Mouse (Mus musculus) right cerebral cortex, adult 18-20 months (tissue): ENCODE data around the gene App.

Experiments used
- DNase-seq: peaks from one replicate; pipeline ENCODE4 v3.0.0; 2022; ENCODE audit warnings: mixed read lengths

The App gene

DNA sequence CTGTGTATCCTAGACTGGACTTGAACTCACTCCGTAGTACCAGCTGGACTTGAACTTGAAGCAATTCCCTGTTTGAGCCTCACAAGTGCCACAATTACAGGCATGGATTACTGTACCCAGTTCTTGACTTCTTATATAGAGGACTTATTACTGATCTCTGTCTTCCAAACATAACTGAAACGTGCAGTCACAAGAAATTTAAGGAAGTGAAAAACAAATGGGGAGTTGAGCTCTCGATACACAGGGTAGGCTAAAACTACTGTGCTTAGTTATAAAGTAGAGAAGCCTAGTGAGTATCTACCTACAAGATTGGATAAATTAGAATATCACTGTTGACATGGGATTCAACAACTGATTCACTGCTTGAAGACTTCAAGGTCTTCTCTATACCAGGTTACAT, 160.9 kb downstream of the App start:
- DNase-seq = no peak

DNA sequence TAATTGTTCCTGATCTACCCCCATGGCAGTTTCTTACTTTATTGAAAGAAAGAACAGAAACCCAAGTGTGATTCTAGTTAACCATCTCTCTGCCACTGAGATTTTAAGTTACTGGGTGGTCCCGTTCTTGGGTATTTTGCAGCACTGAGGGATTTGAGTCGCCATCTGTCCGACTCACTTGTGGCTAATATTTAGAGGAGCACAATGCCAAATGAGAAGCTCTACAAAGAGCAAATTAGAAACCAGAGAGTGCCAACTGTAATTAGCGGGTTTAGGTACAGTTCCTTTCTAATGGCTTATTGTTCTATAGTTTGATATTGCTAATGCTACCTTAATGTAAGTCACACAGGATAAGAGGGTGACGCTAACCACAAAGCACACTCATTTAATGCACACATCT, 161.4 kb downstream of the App start:
- DNase-seq = no peak

DNA sequence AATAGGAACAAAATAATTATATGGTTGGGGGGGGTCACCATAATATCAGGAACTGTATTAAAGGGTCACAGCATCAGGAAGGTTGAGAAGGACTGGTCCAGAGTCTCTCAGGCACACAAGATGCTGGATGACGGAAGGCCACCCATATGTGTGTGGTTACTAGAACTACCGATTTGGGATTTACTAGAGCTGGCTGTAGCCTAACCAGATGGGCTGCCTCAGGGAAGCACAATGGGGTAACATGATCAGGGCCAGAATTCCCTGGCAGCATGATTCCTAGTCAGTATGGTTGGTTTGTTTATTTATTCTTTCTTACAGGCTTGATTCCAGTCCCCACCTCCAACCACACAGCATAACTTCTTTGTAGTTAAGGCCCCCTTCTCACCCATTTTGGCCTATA, 162.9 kb downstream of the App start:
- no peak for DNase-seq

DNA sequence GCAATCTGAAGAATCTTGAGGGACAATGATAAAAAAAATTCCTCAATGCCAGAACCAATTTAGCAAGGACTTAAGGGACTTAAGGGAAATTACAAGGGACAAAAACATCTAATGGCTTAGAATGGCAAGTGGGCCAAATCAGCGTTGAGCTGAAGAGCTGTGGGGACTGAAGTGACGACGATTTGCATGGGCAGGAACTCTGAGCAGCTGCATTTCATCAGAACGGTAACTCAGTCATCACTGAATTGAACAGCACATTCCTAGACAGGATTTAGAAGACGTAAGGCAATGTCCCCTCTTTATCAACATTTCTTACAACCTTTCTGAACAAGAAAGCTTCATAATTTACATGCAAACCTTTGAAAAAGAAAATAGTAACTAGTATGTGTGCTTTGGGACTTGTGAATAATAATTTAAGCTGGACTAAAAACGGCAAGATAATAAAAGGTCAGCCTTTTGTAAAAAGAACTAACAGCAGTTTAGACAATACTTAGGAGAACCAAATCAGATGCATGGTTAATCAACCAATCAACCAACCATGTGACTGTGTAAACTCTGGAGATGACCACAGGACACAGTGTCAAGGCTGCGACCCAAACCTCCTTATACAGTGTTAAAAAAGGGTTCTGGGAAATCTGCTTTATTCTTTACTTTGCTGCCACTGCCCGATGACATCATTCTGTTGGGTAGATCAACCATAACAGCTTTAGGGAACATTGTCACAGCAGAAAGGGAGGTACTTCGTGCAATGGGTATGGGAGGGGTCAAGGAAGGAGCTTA, 164.5 kb downstream of the App start:
- no peak for DNase-seq

DNA sequence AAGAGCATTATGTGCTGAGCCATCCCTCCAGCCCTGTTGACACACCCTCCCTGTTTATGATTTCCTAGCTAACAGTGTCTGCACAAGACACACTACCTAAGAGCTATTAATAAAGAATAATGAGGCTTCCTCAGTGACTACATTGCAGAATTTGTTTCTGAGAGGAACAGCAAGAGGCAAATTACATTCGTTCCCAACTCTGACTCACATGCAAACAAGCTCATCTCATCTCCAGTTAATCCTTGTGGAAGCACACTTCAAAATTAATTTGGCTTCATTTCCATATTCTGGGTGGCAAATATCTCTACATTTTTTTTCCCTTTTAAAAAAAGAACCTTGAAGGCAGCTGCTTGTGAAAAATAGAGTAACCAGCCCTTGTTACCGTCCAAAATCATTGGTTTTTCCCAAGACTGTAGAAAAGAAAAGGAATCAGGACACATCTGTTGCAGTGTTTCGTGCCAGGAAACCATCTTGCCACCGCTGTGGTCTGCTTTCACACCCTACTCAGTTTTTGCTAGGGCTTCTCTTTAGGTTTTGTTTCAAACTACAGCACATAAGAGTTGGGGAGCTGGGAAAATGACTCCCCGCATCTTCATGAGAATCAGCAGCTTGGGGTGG, 171.5 kb downstream of the App start:
- peak; percentile 84 for DNase-seq

DNA sequence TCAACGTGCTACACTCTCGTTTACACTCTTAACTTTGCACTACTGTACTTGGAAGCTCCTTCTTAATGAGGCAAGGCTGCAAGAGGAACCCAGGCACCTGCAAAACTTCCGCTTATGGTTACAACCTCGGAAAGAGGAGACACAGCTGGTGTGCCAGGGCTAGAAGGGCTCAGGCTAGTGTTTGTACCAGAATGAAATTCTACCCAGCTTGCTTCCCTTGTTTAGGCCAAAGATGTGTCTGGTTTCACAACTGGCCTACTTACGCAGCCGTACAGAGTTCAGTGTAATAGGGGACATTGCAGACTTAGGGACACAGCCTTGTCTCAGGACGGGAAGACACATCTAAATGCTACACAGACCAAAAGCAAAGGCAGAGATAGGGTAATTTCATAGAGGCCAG, 173.3 kb downstream of the App start:
- no peak for DNase-seq

DNA sequence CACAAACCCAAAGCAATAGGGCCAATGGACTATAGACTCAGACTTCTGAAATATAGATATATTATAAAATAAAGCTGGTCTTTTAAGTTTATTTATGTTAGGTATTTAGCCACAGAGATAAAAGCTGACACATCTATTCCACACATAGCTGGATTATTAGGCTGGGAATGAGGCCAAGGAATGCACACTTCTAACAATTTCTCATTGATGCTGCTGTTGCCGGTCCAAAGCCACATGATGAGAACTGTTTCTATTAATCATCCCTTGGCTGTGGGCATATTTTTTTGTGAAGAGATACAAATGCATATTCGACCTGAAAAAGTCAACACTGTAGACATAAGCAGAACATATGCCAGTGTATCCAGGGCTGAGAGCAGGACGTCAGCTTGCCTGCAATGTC, 176.0 kb downstream of the App start:
- DNase-seq = no peak

DNA sequence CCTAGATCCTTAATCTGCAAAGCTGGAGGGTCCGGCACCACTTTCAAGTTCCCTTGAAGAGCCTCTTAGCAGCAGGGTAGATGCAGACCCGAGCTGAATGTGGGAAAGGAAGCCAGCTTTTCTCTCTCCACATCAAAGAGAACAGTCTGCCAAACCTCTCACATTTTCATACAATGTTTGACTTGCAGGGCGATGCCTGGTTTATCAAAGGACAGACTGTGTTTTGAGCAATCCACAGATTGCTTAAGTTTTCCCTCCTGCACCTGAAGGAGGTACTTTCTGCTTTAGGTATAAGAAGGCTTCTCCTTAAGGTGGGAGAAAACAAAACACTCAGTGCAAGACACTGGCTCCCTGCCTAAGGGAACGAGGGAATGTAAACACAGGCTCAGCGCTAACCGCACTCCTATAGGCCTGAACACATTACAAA, 178.1 kb downstream of the App start:
- no peak for DNase-seq

DNA sequence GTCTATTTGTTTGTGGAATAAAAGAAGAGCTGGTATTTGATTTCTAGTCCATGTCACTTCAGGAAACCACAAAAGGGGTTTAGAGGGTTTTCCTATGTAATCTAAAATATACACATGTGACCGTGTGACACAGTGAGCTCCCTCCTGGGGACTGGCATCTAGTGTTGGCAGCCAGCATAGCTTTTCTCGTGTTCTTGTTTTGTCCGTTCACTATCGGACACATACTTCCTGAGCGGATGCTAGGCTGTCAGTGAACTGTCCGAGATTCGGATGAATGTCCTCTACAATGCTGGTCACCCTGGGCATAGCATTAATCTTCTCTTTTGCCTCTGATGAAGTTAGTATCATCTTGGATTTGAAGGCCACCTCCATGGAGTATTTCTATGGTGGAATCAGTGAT, 180.7 kb downstream of the App start:
- DNase-seq = no peak

DNA sequence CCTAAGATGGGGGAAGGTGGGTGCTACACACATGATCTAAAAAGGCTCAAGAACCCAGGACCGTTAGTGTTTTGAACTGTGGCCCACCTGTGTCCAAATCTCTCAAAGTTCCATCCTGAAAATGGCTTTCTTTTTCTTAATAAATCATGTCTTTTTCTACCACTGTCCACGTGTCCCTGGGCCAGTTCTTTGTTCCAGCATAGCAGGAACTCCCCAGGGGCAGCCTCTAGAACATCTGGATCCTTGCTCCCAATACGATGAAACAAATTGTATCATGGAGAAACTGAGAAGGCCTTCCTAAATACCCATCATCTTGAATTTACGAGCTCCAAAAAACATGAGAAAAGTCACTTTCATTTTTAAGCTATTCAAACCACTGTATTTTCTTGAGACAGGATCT, 182.6 kb downstream of the App start:
- DNase-seq = no peak

DNA sequence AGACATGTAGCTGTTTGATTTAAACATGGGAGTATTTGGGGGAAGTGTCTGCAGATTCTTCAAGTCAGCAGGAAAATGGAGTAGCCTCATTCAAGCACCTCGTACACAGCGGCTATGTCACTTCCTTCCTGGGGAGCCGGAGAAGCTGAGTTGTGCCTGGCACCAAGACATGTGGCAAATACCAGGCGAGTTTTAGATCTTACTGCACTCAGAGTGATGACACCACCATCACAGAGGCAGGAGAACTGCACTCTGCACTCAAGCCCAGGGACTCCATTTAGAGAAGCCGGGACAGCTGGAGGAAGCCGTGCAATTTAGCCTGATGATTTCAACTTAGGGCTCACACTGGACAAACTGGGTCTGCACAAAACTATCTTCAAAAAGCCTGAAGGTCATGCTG, 183.6 kb downstream of the App start:
- no peak for DNase-seq

DNA sequence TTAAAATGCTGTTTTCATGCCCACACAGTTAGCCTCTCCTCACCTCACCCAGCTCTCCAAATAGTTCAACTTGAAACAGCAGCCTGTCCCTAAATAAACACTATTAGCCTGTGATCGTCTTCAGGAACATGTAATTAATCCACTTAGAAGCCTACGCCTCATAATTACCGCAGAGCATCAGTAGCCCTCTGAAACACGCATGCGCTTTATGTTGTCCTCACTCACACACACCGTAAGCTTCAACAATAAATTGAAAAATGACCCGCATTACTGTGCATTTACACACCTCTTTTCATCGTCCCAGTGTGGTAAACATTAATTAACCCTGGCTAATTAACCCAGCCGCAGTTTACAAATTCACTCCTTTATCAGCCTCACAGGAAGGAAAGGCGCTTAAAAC, 184.1 kb downstream of the App start:
- DNase-seq = no peak

DNA sequence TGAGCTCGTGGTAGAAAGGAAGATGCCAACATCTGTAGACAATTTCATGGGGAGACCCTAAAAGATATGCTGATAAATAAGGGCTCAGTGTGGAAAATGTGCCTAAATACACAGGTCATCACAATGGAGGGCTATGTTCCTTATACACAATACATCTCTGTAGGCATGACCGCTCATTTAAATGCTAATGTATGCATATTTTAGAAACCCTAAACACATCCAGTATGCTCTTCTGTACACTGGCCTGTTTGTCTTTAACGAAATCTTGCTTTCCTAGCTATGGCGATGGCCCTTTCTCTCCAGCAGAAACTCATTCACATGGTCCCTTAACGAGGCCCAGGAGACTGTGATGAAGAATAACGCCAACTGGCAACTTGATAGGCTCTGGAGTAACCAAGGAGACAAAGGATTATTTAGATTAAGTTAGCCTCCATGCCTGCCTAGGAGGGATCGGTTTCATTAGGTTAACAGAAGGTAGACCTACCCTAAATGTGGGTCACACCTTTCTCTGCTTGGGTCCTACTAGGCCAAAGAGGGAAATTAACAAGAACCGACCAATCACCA, 185.8 kb downstream of the App start:
- DNase-seq = no peak

DNA sequence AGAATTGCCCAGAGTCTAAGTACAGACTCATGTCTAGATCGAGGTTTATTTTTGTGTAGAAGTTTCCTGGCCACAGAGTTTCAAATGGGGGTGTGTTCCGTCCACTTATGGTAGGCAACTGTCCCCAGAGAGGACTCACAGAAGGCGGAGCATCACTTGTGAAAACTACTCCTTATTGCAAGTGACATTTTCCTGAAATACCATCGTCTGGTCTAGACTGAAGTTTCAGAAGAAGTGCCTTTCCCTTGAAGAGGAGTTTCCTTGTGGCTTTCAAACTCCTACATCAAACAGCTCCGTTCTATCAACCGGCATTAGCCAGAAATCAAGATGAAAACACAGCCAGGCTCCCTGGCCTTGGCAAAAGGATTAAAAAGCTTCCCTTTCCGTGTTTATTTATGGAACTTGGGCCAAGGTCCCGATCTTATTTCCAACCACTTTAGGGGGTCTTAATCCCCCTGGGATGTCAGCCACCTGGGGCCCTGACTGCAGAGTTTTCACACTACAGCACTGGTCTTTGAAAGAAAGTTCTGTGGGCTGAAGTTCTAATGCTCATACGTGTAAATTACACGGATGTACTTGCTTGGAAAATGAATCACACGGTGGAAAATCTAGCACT, 187.4 kb downstream of the App start:
- DNase-seq = no peak

DNA sequence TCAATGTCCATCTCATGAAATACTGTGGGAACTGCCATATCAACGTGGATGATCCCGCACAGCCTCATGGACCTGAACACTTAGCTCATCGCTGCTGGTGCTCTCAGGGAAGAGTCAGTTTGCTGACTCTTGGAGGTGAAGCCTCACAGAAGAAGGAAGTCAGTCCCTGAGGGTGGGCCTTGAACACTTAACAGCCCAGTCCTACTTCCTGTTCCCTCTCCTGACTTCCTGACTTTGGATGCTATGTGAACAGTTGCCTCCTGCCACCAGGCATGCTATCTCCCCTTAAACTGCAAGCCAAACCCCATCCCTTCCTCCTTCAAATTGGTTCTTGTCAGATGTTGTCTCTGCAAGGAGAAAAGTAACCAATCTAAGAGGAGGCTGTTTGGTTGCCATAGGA, 188.2 kb downstream of the App start:
- no peak for DNase-seq

DNA sequence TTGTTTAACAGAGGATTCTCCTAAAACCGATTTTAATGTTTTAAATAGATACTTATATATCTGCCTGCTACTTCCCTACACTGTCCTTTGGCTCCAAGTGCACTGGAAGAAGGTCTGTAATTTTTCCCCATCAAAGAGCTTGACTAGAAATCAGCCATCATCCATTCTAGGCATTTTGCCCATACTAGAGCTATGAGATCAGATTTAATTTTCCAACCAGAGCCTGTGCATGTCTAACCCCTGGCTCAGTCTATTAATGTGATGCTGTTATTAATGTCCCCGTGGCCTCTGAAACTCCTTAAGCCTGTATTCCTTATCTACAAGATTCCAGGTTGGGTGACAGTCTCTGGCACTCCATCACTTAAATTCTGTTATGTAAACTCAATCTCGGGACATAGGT, 190.1 kb downstream of the App start:
- DNase-seq = no peak

DNA sequence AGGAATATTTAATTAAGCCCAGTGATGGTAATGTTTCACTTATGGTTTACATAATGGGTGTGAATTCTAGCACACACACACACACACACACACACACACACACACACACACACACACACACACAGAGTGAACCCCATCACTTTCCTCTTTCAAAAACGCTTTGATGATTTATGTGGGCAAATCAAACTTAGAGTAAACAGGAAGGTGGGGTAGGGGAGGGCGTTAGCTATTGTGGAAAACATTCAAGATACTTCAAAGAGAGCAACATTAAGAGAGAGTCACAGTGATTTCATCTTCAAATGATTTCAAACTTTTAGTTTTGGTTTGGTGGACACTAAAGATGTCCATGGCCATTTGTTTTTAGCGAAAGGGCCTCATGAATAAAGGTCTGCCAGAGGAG, 191.0 kb downstream of the App start:
- DNase-seq = no peak

DNA sequence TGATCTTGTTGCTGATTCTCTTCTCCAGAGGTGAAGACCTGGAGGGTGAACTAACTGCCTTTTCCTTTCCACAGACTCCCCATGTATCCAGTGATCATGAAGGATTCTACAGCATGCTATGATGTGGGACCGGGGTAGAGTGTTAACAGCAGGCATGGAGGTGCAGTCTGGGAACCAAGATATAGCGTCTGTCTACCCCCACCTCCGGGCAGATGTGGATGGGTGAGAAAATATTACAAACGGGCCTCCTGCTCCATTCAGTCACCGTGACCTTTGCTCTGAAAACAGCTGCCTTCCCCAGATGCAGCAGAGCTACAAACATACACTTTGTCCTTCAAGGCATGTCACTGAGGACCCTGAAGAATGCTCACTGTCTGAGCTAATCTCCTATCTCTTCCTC, 195.0 kb downstream of the App start:
- DNase-seq = no peak

DNA sequence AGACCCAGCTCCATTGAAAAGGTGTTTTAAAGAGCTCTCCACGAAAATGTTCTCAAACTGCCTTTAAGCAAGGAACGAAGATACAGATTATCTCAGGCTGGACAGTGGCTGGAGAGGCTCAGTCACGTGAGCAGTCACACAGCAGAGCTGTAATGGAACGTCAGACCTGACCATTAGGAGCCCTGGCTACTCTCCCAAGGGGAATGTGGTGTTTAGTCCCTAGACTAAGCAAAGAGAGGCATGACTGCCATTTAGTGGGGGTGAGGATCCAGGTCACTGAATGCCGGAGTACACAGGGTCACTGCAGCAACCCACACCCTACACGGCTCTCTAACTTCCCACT, 199.4 kb downstream of the App start:
- DNase-seq = no peak

DNA sequence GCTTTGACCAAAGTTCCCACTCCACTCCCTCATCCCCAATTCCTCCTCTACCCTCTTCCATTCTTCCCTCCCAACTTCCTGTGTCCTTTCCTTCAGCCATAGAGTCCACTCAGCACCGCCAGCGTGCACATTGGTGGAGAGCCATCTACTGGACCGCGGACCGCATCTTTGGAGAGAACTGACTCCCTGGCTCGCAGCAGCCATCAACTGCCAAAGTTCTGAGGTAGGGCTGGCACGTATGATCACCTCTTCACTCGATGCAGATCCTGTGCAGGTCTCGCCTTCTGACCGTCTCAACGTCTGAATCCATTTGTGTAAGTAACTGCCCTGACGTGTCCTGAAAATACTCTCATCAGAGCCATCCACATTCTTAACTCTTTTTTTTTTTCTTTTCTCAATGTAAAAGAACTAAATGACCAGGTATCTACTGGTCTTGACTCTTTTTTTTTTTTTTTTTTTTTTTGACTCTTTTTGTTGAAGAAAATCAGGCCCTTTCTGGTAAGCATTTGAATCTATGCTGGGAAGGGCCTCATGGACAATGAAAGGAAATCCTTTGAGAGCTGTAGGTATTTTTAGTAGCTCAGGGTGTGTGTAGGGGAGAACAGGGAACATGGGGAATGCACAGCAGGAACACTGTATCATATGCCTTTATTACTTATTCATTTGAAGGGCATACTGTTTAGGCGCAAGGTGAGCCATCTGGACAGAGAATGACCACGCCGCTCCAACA, 200.0 kb downstream of the App start:
- DNase-seq = no peak

DNA sequence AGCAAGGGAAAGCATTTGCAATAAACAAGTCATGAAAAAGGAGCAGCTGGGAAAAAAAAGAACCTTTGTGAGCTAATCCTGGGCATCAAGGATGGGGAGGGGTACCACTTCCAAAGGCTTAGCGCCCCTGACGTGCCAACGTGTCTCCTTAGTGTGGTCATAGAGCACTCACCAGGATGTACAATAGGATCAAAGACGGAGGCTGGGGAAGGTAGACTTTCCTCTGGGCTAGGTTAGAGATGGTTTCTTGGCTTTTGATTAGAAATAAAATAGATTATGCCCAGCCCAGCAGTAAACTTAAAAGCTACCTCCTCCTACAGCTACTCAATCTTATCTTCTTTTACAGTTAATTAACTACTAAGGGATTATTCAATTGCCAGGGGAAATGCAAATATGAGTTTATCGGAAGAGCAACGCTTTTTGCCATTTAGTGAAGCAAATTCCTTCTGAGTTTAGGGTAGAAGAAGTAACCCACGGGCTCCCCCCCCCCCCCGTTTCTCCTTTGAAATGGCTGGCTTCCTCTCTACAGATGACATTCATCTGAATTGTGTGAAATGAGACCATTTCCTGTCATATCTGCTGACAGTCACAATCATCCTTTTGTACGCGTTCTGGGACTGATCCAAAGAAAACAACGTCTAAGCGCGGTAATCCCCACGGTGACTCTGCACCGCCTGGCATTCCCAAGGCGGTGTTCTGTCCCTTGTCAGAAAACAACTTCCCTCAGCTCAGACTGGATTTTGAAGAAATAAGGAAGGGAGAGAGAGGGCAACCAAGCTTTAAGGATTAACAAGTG, 201.8 kb downstream of the App start:
- DNase-seq = no peak

DNA sequence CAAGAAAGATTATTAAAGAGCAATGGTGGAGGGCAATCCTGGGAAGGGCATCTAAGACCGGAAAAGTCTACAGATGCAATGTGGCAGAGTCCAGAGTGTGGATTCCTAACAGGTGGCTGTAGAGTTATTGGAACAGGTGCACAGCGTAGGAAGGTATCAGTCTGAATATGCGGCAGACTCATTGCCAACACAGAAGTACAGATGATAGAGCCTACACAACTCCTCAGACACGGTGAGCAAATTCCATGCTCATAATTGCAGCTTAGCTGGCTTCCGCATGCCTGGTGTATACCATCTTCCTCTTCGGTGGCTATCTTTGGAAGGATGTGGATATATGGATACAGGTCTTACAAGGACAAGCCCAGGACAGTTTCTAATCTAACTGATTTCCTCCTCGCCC, 204.5 kb downstream of the App start:
- DNase-seq = peak; percentile 37

DNA sequence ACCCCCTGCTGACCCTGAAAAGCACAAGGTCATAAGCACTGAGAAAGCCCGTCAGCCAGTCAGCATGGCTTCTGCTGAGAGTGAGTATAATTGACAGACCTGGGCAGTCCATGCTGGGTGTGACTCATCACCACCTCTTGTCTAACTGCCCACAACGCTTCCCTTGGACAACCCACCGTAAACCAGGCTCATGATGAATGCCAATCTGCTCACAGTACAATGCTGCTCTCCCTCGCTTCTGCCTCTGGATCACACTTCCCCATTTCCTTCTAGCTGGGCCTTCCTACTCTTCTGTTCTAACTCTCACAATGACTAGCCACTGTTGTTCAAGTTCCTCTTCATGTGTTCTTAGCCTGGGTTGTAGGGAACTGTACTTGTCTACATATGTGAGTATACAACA, 206.6 kb downstream of the App start:
- DNase-seq = no peak
